Mouse (Mus musculus): ENCODE measurements at regions not wholly inside any gene's neighbourhood (a gene's known extent, or its start where the extent isn't known, plus 50 kb on each side); places are given as distances from the start of the nearest gene placed in this dataset.
A peak's percentile ranks its signal among the peaks of the same experiment; 100 is the strongest.

DNA sequence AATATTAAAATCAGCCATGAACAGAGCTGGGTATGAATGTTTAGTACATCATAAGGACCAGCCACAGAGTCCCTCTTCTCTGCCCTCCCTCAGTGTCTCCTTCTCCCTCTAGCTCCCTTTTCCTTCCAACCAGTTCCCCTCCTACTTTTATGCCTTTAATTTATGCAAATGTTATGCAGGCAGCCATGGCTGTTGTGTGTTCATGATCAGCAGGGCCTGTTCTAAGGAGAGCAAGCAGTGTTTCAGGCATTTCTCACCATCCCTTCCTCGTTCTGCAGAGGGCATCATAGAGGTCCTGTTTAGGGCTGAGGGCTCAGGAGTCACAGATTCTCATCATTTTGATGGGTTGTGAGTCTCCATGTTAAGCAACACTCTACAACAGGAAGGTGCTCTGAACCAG is 162.4 kb upstream of the Dkk2 start:
- 52% methylated on average over 1 of the region's 1 CpGs for WGBS
- ATAC-seq (replicated peaks; ENCODE audit: low FRiP score, low read depth) (no peak), DNase-seq (ENCODE audit: low spot score) (no peak)
- H3K4me2 ChIP-seq (ENCODE audit: low read length) = no peak overlapping the region
- no peaks in the 10 kb centered on the region for H3K27me3 ChIP-seq (ENCODE audit: insufficient read depth, low read length)
- no peak overlapping the region for H3K9ac ChIP-seq (ENCODE audit: low read depth, low read length)
- no peaks in the 10 kb centered on the region for H3K4me1 ChIP-seq (replicated peaks; ENCODE audit: insufficient read depth, low read length)
- no peaks in the 10 kb centered on the region for H3K9me3 ChIP-seq (replicated peaks; ENCODE audit: low read length)
- no peak overlapping the region for H3K4me3 ChIP-seq (replicated peaks; ENCODE audit: low read depth, low read length)
- no peak overlapping the region for H3K27ac ChIP-seq
- no peaks in the 10 kb centered on the region for H3K36me3 ChIP-seq (ENCODE audit: insufficient read depth, low read length)
- TF ChIP-seq CTCF (IDR thresholded peaks at IDR 0.05; ENCODE audit: low read depth) = no peak

DNA sequence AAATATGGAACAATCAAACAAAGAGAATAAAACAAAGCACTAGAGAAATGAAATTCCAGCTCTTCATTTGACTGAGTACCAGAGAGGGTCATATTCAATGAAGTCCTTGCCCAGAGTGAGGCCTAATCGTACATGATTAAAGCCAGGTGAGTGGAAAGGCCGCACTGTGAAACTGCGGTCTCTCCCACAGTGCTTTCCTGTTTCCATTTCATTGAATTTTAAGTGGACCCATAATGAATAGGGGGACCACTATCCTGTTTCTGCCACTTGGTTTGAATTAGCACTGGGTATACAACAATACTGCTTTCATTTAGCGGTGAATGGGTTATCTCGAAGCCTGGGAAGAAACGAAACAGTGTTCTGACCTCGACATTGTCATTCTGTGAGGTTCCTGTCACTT is 144.2 kb upstream of the Dkk2 start:
- H3K27ac ChIP-seq = no peak overlapping the region
- DNase-seq (ENCODE audit: low spot score) (no peak), ATAC-seq (replicated peaks; ENCODE audit: low FRiP score, low read depth) (no peak)
- no peak overlapping the region for H3K4me2 ChIP-seq (ENCODE audit: low read length)
- no peak for TF ChIP-seq CTCF (IDR thresholded peaks at IDR 0.05; ENCODE audit: low read depth)
- H3K4me3 ChIP-seq (replicated peaks; ENCODE audit: low read depth, low read length) = no peak overlapping the region
- no peaks in the 10 kb centered on the region for H3K27me3 ChIP-seq (ENCODE audit: insufficient read depth, low read length)
- H3K4me1 ChIP-seq (replicated peaks; ENCODE audit: insufficient read depth, low read length) = no peaks in the 10 kb centered on the region; the same call in 1 of the 2 replicates
- no peak overlapping the region for H3K9ac ChIP-seq (ENCODE audit: low read depth, low read length)
- WGBS = 82% methylated on average over 7 of the region's 7 CpGs
- H3K9me3 ChIP-seq (replicated peaks; ENCODE audit: low read length) = no peaks in the 10 kb centered on the region
- no peaks in the 10 kb centered on the region for H3K36me3 ChIP-seq (ENCODE audit: insufficient read depth, low read length)

DNA sequence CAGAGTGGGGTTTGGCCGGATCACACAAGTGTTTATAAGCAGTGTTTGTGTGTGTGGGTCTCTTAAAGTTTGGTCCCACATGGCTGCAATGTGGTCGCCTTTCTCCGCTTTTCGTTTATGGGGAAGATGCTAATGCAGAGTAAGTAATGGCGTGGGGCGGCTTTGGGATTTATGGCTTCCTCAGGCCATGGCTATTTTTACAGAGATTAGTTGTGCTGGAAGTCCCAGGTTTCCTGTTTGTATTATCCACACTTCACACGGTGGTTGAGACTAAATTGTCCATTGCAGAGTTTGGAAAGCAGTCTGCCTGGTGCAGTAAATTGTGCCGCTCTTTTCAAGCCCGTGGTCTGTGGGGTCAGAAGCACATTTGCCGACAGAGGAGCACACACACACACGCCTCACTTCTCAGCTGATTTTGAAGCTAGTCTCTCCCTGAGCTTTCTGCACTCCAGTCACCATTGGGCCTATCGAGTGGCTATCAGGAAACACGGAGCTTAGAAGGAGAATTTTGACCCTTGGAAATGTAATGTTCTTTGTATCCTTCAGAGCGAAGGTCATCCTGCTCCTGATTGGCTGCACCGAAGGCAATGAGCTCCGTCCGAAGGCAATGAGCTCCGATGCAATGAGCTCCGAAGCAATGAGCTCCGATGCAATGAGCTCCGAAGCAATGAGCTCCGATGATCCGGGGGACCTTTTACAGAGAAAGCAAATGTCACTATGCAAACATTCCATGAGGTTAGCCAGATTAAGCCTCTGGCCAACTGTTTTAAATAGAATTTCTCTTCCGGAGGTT is 142.9 kb upstream of the Dkk2 start:
- H3K4me3 ChIP-seq (replicated peaks; ENCODE audit: low read depth, low read length) = 0 out of 2 replicates have a peak overlapping the region, but pooled peaks have one; percentile 5
- WGBS = 28% methylated on average over 24 of the region's 24 CpGs

DNA sequence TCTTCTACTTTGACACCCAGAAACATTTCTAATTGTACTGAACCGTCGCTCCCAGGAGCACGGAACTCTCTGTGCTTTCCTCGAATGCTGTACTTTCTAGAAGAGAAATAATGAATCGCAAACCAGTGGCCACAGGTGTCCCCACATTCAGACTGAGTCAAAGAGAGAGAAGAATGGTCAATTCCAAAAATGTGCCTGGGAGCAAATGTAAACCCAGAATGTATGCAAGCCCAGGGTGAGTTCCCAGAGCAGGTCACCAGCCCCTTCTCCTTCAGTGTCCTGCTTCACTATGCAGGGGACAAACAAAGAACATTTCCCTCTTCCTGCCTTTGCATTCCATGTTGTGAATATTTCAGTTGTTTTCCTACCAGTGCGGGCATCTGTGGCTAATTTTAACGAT is 141.7 kb upstream of the Dkk2 start:
- Histone ChIP-seq H3K4me2 (ENCODE audit: low read length) (no peak overlapping the region), H3K27ac (no peak overlapping the region), H3K36me3 (ENCODE audit: insufficient read depth, low read length) (no peaks in the 10 kb centered on the region), H3K9ac (ENCODE audit: low read depth, low read length) (no peak overlapping the region), H3K27me3 (ENCODE audit: insufficient read depth, low read length) (no peaks in the 10 kb centered on the region), H3K9me3 (replicated peaks; ENCODE audit: low read length) (no peaks in the 10 kb centered on the region), H3K4me3 (replicated peaks; ENCODE audit: low read depth, low read length) (no peak overlapping the region), H3K4me1 (replicated peaks; ENCODE audit: insufficient read depth, low read length) (no peaks in the 10 kb centered on the region; the same call in 1 of the 2 replicates)
- TF ChIP-seq CTCF (IDR thresholded peaks at IDR 0.05; ENCODE audit: low read depth) = no peak
- ATAC-seq (replicated peaks; ENCODE audit: low FRiP score, low read depth) = no peak
- 73% methylated on average over 7 of the region's 7 CpGs for WGBS
- DNase-seq (ENCODE audit: low spot score) = no peak

More for the DNA sequence above, 142.9 kb upstream of the Dkk2 start:
- H3K9me3 ChIP-seq (replicated peaks; ENCODE audit: low read length) = no peaks in the 10 kb centered on the region
- peak overlapping the region; percentile 39 for H3K4me2 ChIP-seq (ENCODE audit: low read length)
- H3K4me1 ChIP-seq (replicated peaks; ENCODE audit: insufficient read depth, low read length) = no peaks in the 10 kb centered on the region; the same call in 1 of the 2 replicates
- DNase-seq (ENCODE audit: low spot score) (peak; percentile 63), ATAC-seq (replicated peaks; ENCODE audit: low FRiP score, low read depth) (no peak; the same call in 1 of the 2 replicates)
- H3K36me3 ChIP-seq (ENCODE audit: insufficient read depth, low read length) = no peaks in the 10 kb centered on the region
- 0 out of 2 replicates have a peak overlapping the region, but pooled peaks have one; percentile 14 for H3K9ac ChIP-seq (ENCODE audit: low read depth, low read length)
- H3K27me3 ChIP-seq (ENCODE audit: insufficient read depth, low read length) = no peaks in the 10 kb centered on the region
- TF ChIP-seq CTCF (IDR thresholded peaks at IDR 0.05; ENCODE audit: low read depth) = no peak
- H3K27ac ChIP-seq = peak overlapping the region; percentile 58

DNA sequence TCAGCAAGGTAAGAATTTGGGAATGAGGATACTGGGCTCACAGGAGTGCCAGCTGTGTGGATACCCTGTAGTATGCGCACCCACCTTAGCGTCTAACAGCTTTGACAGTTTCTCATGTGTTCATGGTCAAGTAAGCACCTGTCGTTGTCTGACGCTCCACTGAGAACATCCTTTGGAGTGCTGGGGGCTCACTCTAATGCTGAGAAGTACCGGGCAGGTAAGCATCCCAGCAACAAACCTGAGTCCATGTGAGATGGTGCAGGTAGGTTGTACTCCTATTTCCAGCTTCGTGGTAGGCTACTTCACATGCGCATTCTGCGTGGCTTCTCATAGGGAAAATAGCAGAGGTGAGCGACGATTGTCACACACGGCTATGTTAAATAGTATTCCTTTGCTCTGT is 129.3 kb upstream of the Dkk2 start:
- Histone ChIP-seq H3K36me3 (ENCODE audit: insufficient read depth, low read length) (no peaks in the 10 kb centered on the region), H3K4me3 (replicated peaks; ENCODE audit: low read depth, low read length) (no peak overlapping the region), H3K27me3 (ENCODE audit: insufficient read depth, low read length) (no peaks in the 10 kb centered on the region), H3K4me1 (replicated peaks; ENCODE audit: insufficient read depth, low read length) (no peaks in the 10 kb centered on the region), H3K27ac (no peak overlapping the region), H3K9ac (ENCODE audit: low read depth, low read length) (no peak overlapping the region), H3K9me3 (replicated peaks; ENCODE audit: low read length) (no peaks in the 10 kb centered on the region), H3K4me2 (ENCODE audit: low read length) (no peak overlapping the region)
- DNase-seq (ENCODE audit: low spot score) (no peak), ATAC-seq (replicated peaks; ENCODE audit: low FRiP score, low read depth) (no peak)
- 93% methylated on average over 11 of the region's 11 CpGs for WGBS
- TF ChIP-seq CTCF (IDR thresholded peaks at IDR 0.05; ENCODE audit: low read depth) = no peak

DNA sequence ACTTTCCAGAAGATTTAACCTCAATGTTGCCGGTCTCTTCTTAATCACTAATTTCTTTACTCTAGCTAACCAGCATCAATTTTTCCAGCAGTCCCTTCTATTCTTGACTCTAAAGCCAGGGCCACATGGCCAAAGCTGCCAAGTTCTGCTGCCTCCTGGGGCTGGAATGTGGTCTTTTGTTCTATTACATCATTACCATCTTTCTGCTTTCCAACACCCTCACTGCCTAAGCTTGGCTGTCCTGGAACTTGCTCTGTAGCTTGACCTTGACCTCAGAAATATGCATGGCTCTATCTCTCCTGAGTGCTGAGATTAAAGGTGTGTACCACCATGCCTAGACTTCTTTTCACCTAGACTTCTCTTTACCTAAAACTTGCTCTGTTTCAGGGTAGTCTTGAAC is 124.5 kb upstream of the Dkk2 start:
- Histone ChIP-seq H3K9ac (ENCODE audit: low read depth, low read length) (no peak overlapping the region), H3K4me3 (replicated peaks; ENCODE audit: low read depth, low read length) (no peak overlapping the region), H3K27ac (no peak overlapping the region), H3K4me2 (ENCODE audit: low read length) (no peak overlapping the region), H3K36me3 (ENCODE audit: insufficient read depth, low read length) (no peaks in the 10 kb centered on the region), H3K27me3 (ENCODE audit: insufficient read depth, low read length) (no peaks in the 10 kb centered on the region), H3K4me1 (replicated peaks; ENCODE audit: insufficient read depth, low read length) (no peaks in the 10 kb centered on the region), H3K9me3 (replicated peaks; ENCODE audit: low read length) (no peaks in the 10 kb centered on the region)
- no peak for TF ChIP-seq CTCF (IDR thresholded peaks at IDR 0.05; ENCODE audit: low read depth)
- no peak for ATAC-seq (replicated peaks; ENCODE audit: low FRiP score, low read depth)
- 92% methylated on average over 1 of the region's 1 CpGs for WGBS
- DNase-seq (ENCODE audit: low spot score) = no peak
